Mouse (Mus musculus) kidney, adult 11 months (tissue): ENCODE measurements around the gene Fgf11.

Experiments
- DNase-seq: peaks from one replicate; pipeline ENCODE4 v3.0.0; 2022

Gene Fgf11

DNA sequence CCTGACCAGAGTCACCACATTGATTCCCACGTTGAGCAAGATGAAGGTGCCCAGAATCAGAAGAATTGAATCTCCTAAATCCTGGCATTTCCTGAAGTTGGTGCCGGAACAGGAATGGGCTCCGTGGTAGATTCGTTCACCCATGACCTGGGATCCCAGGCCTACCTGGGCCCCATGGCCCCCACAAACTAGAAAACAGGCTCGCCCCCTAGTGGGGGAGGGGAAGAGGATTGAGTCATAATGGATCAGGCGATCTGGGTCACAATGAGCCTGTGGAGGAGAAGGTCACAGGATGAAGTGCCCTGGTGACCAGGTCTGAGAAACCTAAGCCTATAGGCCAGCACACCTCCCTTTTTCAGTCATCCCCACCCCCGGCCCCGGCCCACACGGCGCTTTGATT is 13.5 kb upstream of the Fgf11 start, which contains the start of gene Gm39566:
Gene Gm39566, minus strand, starts transcription at position 144 of the 400 bp plus-strand sequence.
- DNase-seq, result no peak

DNA sequence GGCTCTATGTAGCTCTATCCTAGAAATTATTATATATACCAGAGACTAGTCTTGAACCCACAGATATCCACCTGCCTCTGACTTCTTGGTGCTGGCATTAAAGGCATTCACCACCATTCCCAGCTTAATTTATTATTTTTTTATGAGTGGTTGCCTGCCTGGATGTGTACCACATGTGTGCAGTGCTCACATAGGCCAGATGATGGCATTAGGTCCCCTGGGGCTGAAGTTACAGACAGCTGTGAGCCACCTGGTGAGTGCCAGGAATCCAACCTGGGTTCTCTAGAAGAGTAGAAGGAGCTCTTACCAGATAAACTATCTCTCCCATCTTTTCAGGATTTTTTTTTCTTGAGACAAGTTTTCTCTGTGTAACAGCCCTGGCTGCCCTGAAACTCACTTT is 8.6 kb upstream of the Fgf11 start:
- no peak for DNase-seq

DNA sequence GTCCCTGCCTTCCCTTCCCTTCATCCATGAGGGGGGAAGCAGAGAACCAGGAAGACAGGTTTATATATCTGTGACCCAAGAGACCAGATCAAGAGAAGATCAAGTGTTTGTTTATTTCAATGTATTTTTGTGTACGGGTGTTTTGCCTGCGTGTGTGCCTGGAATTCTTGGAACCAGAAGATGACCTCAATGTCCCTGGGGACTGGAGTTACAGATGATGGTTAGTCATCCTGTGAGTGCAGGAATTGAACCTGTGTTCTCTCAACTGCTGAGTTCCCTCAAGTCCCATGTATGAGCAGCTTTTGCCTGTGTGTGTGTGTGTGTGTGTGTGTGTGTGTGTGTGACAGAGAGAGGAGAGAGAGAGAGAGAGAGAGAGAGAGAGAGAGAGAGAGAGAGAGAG is 6.0 kb upstream of the Fgf11 start:
- DNase-seq, result no peak

DNA sequence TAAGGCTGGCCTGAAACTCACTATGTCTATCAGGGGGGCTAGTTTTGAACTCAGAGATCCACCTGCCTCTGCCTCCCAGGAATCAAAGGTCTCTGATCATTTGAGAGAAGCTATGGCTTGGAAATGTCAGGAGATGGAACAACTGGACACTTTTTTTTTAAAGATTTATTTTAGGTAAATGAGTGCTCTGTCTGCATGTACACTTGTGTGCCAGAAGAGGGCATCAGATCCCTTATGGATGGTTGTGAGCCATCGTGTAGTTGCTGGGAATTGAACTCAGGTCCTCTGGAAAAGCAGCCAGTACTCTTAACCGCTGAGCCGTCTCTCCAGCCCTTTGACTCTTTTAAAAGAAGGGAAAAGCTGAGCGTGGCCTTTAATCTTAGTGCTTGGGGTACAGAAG is 4.7 kb upstream of the Fgf11 start:
- no peak for DNase-seq

DNA sequence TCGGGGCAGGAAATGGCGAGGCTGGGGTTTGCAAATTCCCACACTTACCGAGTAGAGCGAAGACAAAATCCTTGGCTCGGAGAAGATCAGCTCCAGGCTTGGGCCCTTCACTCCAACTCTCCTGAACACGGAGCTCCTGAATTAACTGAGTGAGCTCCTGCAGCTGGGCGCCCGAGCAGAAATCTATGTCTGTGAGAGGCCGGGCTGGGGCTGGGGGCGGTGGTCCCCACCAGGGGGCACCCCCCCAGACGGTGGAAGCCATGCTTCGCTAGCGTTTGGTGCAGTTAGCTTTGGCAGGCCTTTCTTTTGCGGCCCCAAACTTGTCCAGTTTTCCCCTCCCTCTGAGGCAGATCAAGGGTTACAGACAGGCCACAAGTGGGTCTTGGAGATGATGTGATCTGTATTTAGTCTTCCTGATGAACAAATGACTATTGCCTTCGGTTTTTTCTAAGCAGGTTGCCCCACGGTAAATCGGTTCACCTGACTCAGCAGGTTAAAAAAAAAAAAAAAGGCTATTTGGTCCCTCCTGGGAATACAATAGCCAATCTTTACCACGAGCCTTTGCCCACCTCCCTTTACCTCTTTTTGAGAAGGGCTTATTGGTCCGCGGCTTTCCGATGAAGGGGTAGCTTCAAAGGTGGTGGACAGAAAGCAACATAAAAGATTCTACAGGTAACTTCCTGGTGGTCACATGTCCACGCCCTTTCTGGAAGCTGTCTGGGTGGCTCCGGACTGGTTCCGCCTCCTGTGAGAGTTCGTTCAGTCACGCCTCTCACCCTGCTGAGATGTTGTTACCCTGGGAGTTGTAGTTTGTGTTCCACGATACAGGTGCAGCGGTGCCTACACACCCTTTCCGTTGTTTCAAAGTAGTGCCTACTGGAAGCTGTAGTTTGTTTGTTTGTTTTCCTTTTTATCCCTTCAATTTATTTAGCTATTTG is 3.6 kb upstream of the Fgf11 start, which contains the start of gene Tmem102:
Gene Tmem102, minus strand, starts transcription at position 653 of the 938 bp plus-strand sequence.
- DNase-seq, result peak; percentile 91

DNA sequence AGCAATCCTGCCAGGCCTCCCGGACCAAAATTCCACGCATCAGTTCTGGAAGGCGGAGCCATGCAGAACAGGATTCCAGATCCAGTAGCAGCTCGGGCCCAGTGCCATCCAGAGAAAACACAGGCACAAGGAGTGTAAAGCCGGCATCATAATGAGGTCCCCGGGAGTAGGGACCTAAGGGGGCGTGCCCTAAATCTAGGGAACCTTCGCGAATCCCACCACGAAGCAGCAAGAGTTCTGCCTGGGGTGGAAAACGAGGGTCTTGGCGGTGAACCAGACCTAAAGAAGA is 2.9 kb upstream of the Fgf11 start:
- DNase-seq, result peak; percentile 54

DNA sequence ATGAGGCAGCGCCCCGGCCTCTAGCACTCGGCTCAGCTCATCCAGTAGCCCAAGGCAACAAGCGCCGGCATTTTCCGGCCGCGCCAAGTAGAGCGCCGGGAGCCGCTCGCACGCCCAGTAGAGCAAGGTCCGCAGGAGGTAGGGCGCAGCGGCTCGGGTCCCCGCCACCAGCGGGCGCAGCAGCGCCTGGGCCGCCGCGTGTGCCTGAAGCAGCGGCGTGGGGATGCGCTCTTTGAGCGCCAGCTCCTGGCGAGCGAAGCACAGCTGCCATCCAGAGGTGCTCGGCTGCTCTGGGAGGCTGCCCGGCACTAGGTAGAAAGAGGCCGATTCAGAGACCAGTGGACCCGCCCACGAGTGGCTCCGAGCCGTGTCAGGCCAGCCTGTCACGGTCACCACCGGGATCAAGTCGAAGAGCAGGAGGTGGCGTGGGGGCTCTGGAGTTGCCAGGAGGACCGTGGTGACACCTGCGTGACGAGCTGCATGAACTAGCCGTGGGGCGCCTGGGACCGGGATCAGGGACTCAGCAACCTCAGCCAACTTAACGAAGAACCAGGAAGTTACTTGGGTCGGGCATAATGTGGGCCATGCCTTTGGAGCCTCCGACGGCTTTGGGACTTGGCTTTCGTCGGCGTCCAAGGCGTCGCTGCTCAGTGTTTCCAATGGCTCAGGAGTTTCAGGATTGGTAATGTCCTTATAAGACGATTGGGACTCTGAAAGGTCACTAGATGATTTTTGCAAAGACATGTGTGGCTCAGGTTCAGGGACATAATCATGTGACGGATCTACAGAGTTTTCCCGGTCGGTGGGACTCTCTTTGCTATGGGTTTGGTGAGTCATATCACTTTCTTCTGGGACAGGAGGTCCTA is 2.4 kb upstream of the Fgf11 start:
- peak; percentile 79 for DNase-seq

DNA sequence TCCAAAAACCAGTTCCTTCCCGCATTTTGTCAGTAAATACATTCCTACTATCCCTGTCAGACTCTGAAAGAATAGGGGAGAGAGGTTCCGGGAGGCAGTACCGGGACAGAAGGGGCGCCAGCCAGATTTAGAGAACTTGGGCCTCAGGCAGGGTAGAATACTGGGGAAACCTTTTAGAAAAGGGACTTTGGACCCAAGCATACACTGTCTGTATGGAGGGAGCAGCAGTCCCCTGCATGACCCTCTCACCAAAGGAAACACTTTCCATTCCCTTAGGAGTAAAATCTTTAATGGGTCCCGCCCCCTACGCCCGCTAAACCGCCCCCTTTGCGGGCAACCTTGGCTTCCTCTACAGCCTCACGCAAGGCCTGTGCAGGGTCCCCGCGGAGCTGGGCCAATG is 1.7 kb upstream of the Fgf11 start:
- DNase-seq, result no peak

DNA sequence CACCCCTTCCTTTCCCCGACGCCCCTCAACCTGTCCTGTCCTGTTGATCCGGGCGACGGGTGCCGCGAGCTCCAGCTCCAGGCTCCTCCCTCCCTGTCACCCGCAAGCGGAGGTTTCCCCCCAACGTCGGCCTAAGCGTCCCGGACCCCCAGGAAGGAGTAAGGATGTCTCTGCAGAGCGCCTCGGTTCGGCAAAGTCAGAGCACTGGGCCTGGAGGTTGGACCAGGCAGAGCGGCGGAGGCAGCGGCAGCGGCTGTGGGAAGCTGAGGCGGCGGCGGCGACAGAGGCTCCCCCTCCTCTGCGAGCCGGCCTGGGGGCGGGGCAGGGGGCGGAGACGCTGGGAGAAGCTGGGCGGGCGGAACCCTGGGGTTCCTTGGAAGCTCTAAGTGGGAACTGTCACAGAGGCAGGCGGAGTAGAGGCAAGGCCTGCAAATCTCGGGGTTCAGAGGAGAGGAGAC is 1.0 kb upstream of the Fgf11 start:
- peak; percentile 72 for DNase-seq

DNA sequence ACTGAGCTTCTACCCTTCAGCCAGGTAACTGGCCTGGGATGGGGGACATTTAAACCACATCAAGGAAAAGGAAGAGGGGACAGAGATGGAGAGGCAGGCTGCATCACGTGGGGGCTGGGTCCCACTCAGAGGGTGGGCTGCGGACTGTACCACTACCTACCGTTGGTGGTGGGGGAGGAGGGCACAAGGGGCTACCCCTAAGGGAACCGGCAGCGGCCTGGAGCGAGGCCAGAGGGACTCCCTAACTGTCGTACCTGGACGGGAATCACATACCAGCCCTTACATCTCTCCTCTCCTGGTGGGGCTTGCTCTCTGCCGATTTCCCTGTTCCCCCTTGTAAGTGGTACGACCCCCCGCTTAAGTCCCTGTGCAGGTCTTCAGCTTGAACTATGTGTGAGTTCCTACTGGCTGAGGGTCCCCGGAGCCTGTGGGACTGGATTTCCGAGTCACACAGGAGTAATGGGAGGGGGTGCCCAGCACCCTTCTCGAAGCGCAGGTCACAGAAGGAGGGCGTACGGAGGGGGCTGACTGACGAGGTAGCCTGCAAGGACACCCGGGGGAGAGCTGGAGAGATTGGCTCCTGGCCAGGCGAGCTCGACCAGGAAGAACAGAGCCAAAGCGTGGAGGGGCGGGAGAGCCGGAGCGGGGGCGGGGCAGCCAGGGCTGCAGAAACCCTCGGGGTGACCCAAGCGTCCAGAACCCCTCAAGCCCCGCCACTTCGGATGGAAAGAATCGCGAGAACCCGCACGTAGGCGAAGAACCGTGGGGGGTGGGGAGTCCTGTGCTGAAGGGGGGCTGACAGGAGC is 1.1 kb downstream of the Fgf11 start:
- DNase-seq, result peak; percentile 44

DNA sequence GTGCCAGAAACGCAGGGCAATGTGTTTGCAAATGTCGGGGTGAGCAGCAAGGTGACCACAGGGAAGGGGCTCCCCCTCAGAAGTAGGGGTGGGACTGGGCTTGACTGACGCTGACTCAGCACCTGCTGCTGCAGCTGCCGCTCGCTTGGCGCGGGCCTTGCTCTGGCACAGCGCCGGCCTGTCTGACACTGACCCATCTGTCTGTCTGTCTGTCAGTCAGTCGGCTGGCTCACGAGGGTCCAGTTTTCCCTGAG is 1.6 kb downstream of the Fgf11 start:
- no peak for DNase-seq

DNA sequence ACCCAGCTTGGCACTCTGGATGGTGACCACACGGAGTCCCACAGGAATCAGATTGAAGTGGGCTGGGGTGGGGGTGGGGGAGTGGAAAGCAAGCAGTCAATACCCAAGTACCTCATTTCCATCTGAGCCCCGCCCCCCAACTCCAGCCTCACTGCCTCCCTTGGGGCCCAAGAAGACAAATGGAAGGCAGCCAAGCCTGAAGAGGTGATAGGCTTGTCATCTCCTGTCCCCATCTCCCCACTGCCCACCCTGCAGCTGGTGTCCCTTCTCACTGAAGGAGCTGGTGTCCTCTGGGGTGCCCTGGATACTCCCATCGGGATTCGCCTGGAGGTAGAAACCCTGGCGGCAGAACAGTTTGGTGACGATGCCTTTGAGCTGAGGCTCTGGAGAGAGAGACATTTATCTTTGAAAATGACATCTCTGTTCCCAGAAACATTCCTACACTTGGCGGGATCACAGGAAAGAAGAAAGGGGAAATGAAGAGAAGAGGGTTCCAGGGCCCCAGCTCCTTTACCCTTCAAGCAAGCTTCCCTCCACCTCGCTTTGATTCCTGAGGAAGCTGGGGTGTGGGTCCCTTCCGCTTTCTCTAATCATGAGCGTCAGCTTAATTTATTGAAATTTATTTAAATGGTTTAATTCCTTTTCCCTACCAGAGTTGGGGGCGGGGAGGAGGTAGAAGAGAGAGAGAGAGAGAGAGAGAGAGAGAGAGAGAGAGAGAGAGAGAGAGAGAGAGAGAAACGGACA is 2.1 kb downstream of the Fgf11 start:
- DNase-seq, result no peak

DNA sequence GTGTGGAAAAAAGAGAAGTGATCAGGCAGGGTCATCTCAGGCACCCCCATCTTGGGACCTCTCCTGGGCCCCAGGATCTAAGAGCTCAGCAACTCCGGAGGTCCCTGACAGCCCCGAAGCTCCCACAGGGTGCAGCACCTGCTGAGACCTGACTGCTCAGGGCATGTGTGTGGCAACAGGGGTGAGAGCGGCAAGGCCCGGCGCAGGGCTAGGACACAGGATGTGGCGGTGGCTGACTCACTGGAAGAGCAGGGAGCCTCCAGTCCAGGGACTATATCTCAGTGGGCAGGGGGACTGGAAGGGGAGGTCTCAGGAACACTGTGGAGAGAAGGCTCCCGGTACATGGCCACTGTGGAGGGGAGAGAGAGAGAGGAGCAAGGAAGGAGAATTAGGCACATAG is 3.7 kb downstream of the Fgf11 start:
- DNase-seq, result no peak

DNA sequence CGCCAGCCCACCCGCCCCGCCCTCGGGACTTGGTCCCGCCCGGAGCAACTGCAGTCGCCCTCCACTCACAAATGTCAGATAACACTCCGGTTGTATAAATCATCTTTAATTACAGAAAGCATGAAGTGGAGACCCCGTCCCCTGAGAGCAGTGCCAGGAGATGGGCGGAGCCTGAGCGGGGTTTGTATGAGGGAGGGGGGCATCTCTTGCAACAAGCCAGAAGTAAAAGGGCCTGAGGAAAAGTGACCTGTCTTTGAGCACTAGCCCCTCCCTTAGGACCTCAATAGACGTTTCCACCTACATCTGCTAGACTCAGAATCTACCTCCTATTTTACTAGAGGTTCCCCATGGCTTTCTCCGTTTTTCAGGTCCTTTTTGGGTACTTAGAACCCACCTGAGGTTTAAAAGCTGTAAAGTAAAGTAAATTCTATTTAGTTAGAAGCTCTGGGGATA is 5.6 kb downstream of the Fgf11 start:
- DNase-seq, result no peak

DNA sequence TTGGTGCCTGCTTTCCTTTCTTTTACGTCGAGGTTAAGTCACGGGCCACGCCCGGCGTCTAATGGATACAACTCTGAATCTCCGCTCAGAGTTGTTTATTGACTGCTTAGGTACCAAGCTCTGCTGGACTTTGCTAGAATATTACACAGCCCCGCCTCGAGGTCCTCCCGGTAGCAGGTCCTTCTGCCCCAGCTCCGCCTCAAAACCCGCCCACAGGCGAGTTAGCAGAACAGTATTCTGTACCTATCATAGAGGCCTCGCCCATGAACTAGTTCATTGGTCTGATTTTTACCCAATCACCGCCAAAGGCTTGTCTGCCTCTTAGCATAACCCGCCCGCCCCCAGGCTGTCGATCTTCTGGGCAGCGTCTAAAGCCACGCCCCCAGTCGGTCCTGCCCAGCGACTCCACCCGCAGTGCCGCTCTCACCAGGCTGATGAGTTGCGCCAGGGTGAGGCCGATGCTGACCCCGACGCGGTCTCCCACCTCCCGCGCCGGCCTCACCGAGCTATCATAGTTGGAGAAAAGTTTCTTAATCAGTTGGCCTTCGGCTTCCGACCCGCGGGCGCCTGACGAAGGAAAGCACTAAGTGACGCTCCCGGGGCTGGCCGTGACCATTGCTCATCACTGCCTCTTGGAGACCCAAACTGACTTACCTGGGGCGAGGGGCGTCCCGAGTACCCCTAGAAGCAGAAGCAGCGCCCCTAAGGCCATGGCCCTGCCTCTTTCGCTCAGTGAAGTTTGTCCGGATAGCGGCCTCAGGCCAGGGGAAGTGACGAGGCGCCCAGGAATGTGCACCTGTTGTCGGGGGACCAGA is 6.3 kb downstream of the Fgf11 start, which contains the start of gene Chrnb1:
Gene Chrnb1, minus strand, starts transcription at position 776 of the 815 bp plus-strand sequence.
- DNase-seq, result peak; percentile 99

DNA sequence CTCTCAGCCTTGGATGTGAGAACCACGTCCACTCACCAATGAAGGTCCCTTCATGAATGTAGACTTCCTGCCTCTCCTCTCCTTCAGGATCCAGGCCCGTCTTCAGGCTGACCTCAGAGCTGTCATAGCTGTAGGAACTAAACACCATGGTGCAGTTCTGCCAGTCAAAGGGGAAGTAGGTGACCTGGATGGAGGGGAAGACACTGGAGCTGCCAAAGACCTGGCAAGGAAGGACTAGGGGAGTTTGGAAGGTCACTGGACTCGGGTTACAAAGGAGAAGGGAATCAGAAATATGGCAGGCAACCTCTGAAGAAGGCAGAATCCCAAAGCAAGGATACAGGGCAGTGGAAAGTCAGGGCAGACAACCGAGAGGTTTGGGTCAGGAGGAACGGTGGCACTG is 8.2 kb downstream of the Fgf11 start:
- DNase-seq, result no peak

DNA sequence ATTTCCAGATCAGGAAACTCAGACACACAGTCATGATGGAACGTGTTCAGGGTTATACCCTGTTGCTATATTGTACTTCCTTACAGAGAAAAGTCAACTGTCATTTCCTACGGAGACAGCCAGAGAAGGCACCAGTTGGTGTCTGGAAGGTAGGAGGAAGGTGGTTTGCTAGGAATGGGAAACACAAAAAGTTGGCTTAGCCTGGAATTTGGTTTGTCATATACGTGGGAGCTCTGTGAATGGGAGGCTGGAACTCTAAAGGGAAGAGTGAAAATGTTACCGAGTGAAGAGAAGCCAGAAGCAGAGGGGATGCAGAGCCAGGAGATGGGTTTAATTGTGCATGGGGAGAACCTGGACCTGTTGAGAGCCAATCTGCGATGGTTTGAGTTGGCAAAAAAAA is 10.2 kb downstream of the Fgf11 start:
- no peak for DNase-seq

DNA sequence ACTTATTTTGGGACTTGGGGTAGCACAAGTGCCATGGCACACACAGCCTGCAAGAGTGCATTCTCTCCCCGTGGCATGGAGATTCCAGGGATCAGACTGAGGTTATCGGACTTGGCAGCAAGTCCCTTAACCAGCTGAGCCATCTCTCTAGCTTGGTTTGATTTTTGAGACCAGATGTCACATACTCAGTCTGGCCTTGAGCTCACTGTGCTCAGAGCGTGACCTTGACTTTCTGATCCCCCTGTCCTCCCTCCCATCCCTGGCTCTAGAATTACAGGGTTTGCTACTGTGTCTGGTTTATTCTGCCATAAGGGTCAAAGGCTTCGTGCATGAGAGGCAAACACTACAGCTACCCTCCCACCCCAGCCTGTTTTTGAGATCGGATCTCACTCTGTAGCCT is 12.2 kb downstream of the Fgf11 start:
- no peak for DNase-seq

DNA sequence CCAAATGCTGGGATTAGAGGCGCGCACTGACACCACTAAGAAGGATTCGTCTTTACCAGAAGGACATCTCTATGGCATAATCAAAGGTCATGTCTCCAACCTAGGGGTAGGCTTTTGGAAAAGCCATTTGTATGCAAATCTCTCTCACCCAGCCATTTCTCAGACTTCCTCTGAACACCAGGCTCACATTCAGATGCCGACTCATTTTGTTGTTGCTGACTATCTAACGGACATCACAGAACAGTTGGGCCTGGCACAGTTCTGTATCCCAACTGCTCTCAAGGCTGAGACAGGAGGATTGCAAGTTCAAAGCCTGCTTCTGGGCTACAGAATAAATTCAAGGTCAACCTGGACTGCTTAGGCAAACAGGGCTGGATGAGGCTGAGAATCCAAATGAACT is 14.4 kb downstream of the Fgf11 start:
- DNase-seq, result no peak

DNA sequence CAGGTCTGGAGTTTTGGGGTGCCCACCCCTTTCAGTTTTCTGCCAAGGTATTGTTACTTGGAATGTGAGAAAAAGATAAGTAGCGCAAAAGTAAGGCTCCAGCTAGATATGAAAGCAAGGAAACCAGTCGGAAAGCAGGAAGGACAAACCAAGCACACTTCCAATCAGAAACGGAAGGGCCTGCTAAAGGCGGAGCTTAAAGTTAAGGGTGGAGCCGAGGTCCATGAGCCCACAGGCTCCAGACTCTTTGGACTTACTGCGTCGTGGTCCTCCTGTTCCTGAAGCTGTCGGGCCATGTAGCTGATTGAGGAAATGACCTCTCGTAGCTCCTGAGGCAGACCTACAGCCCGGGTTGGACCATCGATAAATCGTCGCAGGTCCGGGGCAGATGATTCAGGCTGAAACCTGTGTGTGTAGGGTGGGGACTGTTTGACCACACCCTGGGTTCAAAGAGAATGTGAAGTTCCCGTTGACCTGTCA is 16.8 kb downstream of the Fgf11 start:
- peak; percentile 38 for DNase-seq

DNA sequence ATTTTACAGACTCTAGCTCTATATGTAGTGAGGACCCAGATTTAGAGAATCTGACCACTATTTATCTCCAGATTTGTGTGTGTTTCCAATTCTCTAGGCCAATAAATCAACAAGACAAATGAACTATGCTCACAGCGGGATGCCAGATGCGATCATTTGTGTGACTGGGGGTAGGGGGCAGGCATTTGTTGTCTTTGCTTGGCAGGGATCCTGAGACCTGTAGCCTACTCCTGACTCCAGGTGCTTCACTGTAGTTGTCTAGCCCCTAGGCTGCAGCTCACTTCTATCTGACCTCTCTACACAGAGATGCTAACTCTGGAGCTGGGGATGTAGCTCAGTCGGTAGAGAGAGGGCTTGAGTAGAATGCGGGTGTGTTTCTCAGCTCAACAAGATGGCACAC is 19.8 kb downstream of the Fgf11 start:
- DNase-seq, result no peak
